Mouse (Mus musculus) liver, embryonic 13.5 days (tissue): ENCODE data around the gene Gja3. TPM values are rescaled to one million over a fixed set of nuclear protein-coding genes. Genes with fewer than 3 reads are reported as not detected.
A peak's percentile ranks its signal among the peaks of the same experiment; 100 is the strongest.
"Not testable (repeated sequence)": the region's sequence is repeated elsewhere in the genome, so short reads cannot be mapped to it uniquely, and the experiment has no call there.

Experiments
- ATAC-seq: fragments of 200-750 bp; cut with Nextera tagmentation; 2 replicates; pipeline ENCODE4 v1.8.0; 2017; ENCODE audit warnings: low read depth, mild to moderate bottlenecking, moderate number of reproducible peaks, moderate library complexity
- DNase-seq: peaks from one replicate; pipeline ENCODE4 v3.0.0; 2022
- H3K27ac ChIP-seq: fragments of 300-500 bp; sonication (generic); 2 replicates; pipeline ENCODE4 v1.5.1; 2015; ENCODE audit warnings: moderate library complexity, mild to moderate bottlenecking, inconsistent platforms
- H3K27me3 ChIP-seq: fragments of 300-500 bp; sonication (generic); 2 replicates; pipeline ENCODE4 v1.6.1; 2015; ENCODE audit warnings: mild to moderate bottlenecking, inconsistent platforms
- H3K36me3 ChIP-seq: fragments of 300-500 bp; sonication (generic); 2 replicates; pipeline ENCODE4 v1.6.1; 2015; ENCODE audit warnings: mild to moderate bottlenecking, inconsistent platforms
- H3K4me1 ChIP-seq: fragments of 300-500 bp; sonication (generic); replicated peaks from 2 replicates; pipeline ENCODE4 v1.6.1; 2015; ENCODE audit warnings: inconsistent platforms
- H3K4me2 ChIP-seq: fragments of 300-500 bp; sonication (generic); 2 replicates; pipeline ENCODE4 v1.6.1; 2015; ENCODE audit warnings: inconsistent platforms, mild to moderate bottlenecking, moderate library complexity
- H3K4me3 ChIP-seq: fragments of 300-500 bp; sonication (generic); replicated peaks from 2 replicates; pipeline ENCODE4 v1.5.1; 2015; ENCODE audit warnings: mild to moderate bottlenecking, inconsistent platforms
- H3K9ac ChIP-seq: fragments of 300-500 bp; sonication (generic); 2 replicates; pipeline ENCODE4 v1.6.1; 2015; ENCODE audit warnings: mild to moderate bottlenecking, inconsistent platforms
- H3K9me3 ChIP-seq: fragments of 300-500 bp; sonication (generic); replicated peaks from 2 replicates; pipeline ENCODE4 v1.6.1; 2016; ENCODE audit warnings: inconsistent platforms
- WGBS: fragments of 180-500 bp; shearing (Covaris S2); methylation state at CpG from one replicate; pipeline ENCODE4 v1.1.7; 2015; ENCODE audit not compliant: insufficient replicate concordance; 5-methylcytosine and 5-hydroxymethylcytosine counted together
- polyA plus RNA-seq: library from polyadenylated mRNA; unstranded; fragments of >200 nt; fragmentation: Nextera tagmentation; extraction: Ambion mirVana; gene quantifications from 2 replicates; pipeline ENCODE4 v1.2.1, GENCODE M21; 2015

The Gja3 gene
- polyA plus RNA-seq, 1 experiment from 2014 or later: 0.08 TPM

DNA sequence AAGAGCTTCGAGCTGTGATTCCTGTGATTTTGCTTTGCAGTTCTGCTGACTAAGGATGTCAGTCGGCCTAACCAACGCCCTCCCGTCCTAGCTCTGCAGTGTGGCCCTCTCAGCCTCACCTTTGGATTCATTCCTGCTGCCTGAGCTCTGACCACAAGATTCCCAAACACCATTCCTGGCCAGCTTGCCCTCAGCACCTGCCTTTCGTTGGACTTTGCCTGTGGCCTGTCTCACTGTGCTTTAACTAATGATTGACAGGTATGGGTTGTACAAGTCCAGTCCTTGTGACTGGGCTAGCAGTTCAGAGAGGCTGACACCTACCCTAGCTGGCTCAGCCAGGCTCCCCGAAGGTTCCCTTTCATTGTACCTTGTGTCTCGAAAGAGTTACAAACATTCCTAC, 31.2 kb upstream of the Gja3 start:
- no peak overlapping the region for H3K4me2 ChIP-seq

DNA sequence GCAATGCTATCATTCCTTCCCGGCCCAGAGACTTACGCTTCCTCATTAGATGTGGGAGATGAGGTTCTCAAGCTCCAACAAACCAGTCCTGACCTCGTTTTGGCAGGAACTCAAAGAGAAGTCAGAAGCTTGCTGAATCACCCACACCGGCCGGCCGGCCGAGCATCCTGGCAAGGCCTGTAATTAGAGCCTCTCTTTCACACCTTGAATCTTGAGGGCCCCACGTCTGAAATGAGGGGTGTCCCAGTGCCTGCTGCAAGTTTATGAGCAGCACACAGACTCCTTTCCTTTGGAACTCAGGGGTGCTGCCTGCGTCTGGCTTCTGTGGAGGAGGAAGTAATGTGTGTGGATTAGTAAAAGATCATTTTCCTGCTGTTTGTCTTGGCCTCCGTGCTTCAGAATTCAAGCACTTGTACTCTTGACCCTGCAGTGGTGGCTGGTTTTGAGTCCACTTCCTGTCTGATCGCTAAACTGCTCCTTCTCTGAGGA, 26.3 kb upstream of the Gja3 start:
- Histone ChIP-seq H3K4me1 (no peaks in the 10 kb centered on the region), H3K36me3 (no peaks in the 10 kb centered on the region), H3K9ac (no peak overlapping the region), H3K27me3 (no peaks in the 10 kb centered on the region), H3K27ac (no peak overlapping the region), H3K4me2 (no peak overlapping the region), H3K9me3 (no peaks in the 10 kb centered on the region), H3K4me3 (no peak overlapping the region)
- 39% methylated on average over 11 of the region's 11 CpGs for WGBS
- DNase-seq (no peak), ATAC-seq (no peak)

More for the DNA sequence above, 31.2 kb upstream of the Gja3 start:
- ATAC-seq (peak; percentile 88), DNase-seq (no peak)
- H3K9ac ChIP-seq: no peak overlapping the region
- peak overlapping the region; percentile 48 for H3K27ac ChIP-seq
- H3K4me3 ChIP-seq: no peak overlapping the region
- WGBS: 63% methylated on average over 7 of the region's 7 CpGs
- H3K4me1 ChIP-seq: no peaks in the 10 kb centered on the region; the same call in 1 of the 2 replicates
- no peaks in the 10 kb centered on the region for H3K36me3 ChIP-seq
- no peaks in the 10 kb centered on the region for H3K27me3 ChIP-seq
- H3K9me3 ChIP-seq: no peaks in the 10 kb centered on the region

DNA sequence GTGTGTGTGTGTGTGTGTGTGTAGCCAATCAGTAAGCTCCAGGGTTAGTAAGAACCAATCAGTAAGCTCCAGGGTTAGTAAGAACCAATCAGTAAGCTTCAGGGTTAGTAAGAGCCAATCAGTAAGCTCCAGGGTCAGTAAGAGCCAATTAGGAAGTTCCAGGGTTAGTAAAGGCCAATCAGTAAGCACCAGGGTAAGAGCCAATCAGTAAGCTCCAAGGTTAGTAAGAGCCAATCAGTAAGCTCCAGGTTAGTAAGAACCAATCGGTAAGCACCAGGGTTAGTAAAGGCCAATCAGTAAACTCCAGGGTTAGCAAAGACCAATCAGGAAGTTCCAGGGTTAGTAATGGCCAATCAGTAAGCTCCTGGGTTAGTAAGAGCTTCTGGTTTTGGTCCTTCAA, 25.0 kb upstream of the Gja3 start:
- no peaks in the 10 kb centered on the region for H3K9me3 ChIP-seq
- H3K36me3 ChIP-seq: no peaks in the 10 kb centered on the region
- ATAC-seq: no peak
- no peaks in the 10 kb centered on the region for H3K27me3 ChIP-seq
- DNase-seq: no peak
- H3K4me1 ChIP-seq: no peaks in the 10 kb centered on the region
- no peak overlapping the region for H3K4me2 ChIP-seq
- H3K27ac ChIP-seq: no peak overlapping the region
- 81% methylated on average over 1 of the region's 1 CpGs for WGBS
- H3K9ac ChIP-seq: no peak overlapping the region
- H3K4me3 ChIP-seq: no peak overlapping the region

DNA sequence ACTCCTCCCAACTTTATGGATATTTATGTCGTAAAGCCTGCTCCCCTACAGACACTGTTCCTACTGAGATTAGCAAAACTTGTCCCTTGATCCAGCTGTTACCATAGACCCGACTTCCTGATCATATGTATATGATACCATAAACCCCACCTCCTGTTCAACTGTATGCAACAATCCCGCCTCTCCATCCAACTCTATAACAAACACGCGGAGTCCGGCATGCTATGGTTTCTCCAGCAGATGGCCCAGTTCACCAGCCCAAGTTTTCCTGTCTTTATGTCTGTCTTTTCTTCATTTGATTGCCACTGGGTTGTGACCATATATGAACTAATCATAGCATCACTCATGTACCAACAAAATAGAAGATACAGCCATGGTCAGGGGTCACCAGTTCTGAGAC, 17.6 kb upstream of the Gja3 start:
- Histone ChIP-seq H3K4me3 (no peak overlapping the region), H3K36me3 (no peaks in the 10 kb centered on the region), H3K27ac (no peak overlapping the region), H3K9me3 (no peaks in the 10 kb centered on the region), H3K9ac (no peak overlapping the region), H3K4me1 (no peaks in the 10 kb centered on the region), H3K4me2 (no peak overlapping the region), H3K27me3 (no peaks in the 10 kb centered on the region)
- DNase-seq: no peak
- no peak for ATAC-seq
- 70% methylated on average over 6 of the region's 6 CpGs for WGBS

DNA sequence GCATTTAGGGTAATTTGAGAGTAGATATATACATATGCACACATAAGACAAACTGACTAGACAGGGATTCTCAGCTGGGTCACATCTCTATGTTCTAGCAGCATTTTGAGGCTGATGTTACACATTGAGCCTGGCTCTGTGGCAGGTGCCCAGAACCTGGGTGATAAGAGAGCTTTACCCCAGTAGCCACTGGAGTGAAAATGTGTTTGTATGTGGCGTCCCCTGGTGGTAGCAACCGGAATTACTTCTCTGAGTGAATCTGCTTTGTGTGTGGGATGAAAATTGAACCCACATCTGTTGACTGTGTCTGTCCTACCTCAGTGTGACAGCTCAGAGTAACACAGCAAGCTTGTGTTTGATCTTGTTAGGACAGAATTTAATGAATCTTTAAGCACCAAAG, 12.0 kb upstream of the Gja3 start:
- 0% methylated on average over 2 of the region's 2 CpGs for WGBS
- peak; percentile 34 for DNase-seq
- not testable (repeated sequence) for H3K4me3 ChIP-seq, ATAC-seq, H3K4me1 ChIP-seq, H3K27me3 ChIP-seq, H3K36me3 ChIP-seq, H3K9ac ChIP-seq, H3K9me3 ChIP-seq, H3K4me2 ChIP-seq, H3K27ac ChIP-seq

DNA sequence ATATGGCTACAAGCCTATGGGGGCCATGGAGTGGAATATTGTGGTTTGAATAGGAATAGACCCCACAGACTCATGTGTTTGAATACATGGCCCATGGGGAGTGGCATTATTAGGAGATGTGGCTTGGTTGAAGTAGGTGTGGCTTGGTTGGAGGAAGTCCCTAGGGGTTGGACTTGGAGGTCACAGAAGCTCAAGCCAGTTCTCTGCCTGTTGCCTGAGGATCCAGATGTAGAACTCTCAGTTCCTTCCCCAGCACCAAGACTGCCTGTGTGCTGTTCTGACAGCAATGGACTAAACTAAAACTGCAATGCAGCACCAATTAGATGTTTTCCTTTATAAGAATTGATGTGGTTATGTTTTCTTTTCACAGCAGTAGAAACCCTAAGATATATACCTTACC, 8.2 kb upstream of the Gja3 start:
- no peak for DNase-seq
- Histone ChIP-seq H3K4me1 (no peaks in the 10 kb centered on the region), H3K27me3 (no peaks in the 10 kb centered on the region), H3K27ac (no peak overlapping the region), H3K9ac (no peak overlapping the region), H3K9me3 (no peaks in the 10 kb centered on the region), H3K4me2 (no peak overlapping the region), H3K4me3 (no peak overlapping the region), H3K36me3 (no peaks in the 10 kb centered on the region)
- no peak for ATAC-seq

DNA sequence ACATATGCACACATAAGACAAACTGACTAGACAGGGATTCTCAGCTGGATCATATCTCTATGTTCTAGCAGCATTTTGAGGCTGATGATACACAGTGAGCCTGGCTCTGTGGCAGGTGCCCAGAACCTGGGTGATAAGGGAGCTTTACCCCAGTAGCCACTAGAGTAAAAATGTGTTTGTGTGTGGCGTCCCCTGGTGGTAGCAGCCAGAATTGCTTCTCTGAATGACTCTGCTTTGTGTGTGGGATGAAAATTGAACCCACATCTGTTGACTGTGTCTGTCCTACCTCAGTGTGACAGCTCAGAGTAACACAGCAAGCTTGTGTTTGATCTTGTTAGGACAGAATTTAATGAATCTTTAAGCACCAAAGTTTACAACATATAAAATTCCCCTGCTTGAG, 2.2 kb upstream of the Gja3 start:
- peaks cover 44% of the 10 kb centered on the region for H3K27me3 ChIP-seq
- H3K4me1 ChIP-seq, H3K9ac ChIP-seq, H3K4me2 ChIP-seq, ATAC-seq, H3K27ac ChIP-seq, H3K4me3 ChIP-seq, H3K36me3 ChIP-seq, H3K9me3 ChIP-seq: not testable (repeated sequence)
- peak; percentile 36 for DNase-seq
- WGBS: 0% methylated on average over 1 of the region's 1 CpGs

DNA sequence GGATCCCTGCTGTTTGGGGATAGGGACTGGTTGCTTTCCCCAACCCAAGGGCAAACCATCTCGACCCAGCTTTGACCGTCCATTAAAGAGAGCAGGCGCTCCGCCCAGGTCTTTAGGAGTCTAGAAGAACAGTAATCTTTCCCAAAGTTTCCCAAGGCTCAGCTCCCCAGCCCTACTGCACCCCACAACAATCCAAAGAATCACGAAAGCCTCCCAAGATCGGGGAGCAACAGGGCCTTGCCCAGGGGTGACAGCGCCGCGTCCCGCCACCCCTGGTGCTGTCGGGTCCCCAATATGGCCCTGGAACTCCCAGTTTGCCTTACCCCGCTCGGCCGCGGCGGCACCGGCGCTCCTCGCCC, 717 bp downstream of the Gja3 start:
- H3K9ac ChIP-seq: no peak overlapping the region
- no peak for ATAC-seq
- WGBS: 7% methylated on average over 19 of the region's 19 CpGs
- H3K36me3 ChIP-seq: no peaks in the 10 kb centered on the region
- peaks cover 8% of the 10 kb centered on the region; the same call in 1 of the 2 replicates for H3K4me1 ChIP-seq
- H3K4me2 ChIP-seq: peak overlapping the region; percentile 64
- H3K9me3 ChIP-seq: no peaks in the 10 kb centered on the region
- H3K4me3 ChIP-seq: peak overlapping the region; percentile 49
- H3K27ac ChIP-seq: no peak overlapping the region
- DNase-seq: no peak
- peaks cover 54% of the 10 kb centered on the region for H3K27me3 ChIP-seq

DNA sequence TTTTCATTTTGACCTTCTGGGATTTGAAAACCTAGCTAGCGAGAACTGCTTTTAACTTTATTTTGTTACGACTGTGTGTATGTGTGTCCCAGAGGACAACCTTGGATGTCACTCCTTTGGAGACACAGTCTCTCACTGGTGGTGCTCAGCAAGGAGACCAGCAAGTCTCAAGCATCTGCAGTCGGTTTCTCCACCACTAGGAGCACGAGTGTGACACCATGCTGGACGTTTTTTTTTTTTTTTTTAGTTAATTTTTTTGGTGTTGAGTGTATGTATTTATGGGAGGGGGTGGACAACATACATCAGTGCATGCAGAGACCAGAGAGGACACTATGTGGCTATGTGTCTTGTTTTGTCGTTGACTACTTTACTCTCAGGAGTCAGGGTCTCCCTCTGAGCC, 5.2 kb downstream of the Gja3 start:
- 47% methylated on average over 6 of the region's 6 CpGs for WGBS
- peaks cover 36% of the 10 kb centered on the region for H3K27me3 ChIP-seq
- H3K4me3 ChIP-seq: no peak overlapping the region
- no peak overlapping the region for H3K27ac ChIP-seq
- H3K9me3 ChIP-seq: no peaks in the 10 kb centered on the region
- H3K4me2 ChIP-seq: no peak overlapping the region
- H3K9ac ChIP-seq: no peak overlapping the region
- DNase-seq: no peak
- peaks cover 6% of the 10 kb centered on the region; the same call in 1 of the 2 replicates for H3K4me1 ChIP-seq
- H3K36me3 ChIP-seq: no peaks in the 10 kb centered on the region
- no peak for ATAC-seq

DNA sequence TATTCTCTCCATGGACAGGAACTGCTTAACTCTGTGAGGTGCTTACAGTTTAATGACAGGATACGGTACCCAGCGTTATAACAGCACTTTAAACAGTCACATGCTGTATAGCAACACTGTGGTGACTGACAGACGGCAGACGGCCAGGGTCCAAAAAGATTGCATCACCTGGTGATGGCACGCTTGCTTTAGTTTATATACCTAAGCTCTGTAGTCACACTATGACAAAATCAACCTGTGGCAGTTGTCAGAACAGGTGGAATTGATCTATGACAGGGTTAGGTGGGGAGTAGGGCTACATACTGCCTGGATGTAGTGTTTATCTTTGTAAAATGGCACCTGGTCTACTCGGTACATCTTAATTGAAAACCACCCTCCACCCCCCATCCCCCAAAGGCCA, 14.0 kb downstream of the Gja3 start:
- Histone ChIP-seq H3K27ac (no peak overlapping the region), H3K9ac (no peak overlapping the region), H3K4me2 (no peak overlapping the region), H3K36me3 (no peaks in the 10 kb centered on the region), H3K27me3 (no peaks in the 10 kb centered on the region), H3K9me3 (no peaks in the 10 kb centered on the region), H3K4me1 (no peaks in the 10 kb centered on the region), H3K4me3 (no peak overlapping the region)
- ATAC-seq (no peak), DNase-seq (no peak)
- WGBS: 54% methylated on average over 6 of the region's 6 CpGs

DNA sequence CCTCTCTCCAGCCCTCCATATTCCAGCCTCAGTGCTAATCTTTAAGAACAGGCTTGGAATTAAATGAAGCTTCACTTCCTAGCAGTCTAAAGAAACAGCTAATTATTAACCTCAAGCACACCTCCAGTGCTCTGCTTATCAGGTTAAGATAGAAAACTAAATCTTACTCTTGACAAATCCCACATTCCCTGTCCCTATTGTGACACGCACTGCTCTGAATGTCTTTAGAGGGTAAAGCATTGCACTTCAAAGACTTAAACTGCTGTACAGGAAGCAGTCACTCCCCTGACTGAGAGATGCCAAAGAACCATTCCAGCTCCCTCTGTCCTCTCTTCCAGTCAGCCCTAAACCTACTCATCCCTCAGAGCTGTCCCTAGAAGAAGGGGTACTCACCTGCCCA, 16.5 kb downstream of the Gja3 start:
- WGBS: 60% methylated on average over 1 of the region's 1 CpGs
- Histone ChIP-seq H3K9ac (no peak overlapping the region), H3K36me3 (no peaks in the 10 kb centered on the region), H3K9me3 (no peaks in the 10 kb centered on the region), H3K4me2 (no peak overlapping the region), H3K27me3 (no peaks in the 10 kb centered on the region), H3K4me1 (no peaks in the 10 kb centered on the region), H3K27ac (no peak overlapping the region), H3K4me3 (no peak overlapping the region)
- DNase-seq (no peak), ATAC-seq (no peak)

DNA sequence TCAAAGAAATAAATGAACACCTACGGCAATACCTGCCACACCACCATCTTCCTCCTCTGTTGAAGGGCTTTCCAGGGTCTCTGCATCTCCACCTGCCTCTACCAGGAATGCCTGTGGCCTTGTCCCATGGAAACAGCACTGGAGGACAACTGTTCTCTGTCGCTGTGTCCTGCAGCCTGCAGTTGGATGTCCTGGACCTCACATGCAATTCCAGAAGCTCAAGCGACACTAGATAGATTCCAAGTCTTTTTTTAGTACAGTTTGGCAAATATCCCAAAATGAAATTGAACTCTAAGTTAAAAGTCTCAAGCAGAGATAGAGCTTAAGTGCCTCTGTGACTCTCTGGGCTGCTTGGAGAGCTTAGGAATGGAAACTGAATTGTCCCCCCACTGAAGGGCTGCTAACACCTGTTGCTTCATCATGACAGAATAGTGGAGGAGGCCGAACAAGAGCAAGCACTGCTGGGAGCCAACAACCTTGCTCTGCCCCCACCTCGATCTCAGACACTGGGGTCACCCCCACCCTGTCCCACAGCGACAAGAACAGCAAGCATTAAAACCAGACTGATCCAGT, 22.9 kb downstream of the Gja3 start:
- H3K9me3 ChIP-seq: no peaks in the 10 kb centered on the region
- no peak for DNase-seq

More for the DNA sequence above, 22.9 kb downstream of the Gja3 start:
- 60% methylated on average over 6 of the region's 6 CpGs for WGBS
- Histone ChIP-seq H3K27ac (no peak overlapping the region), H3K27me3 (no peaks in the 10 kb centered on the region), H3K4me2 (no peak overlapping the region), H3K36me3 (no peaks in the 10 kb centered on the region), H3K4me3 (no peak overlapping the region), H3K4me1 (no peaks in the 10 kb centered on the region), H3K9ac (no peak overlapping the region)
- ATAC-seq: no peak
